In genomic region chr11:68691321-68692009, GRCm38 (mm10) we compare ENCODE assay signal across 8 mouse cellular contexts. TPM values are rescaled to one million over a fixed set of nuclear protein-coding genes. Genes with fewer than 3 reads are reported as not detected.
DNase-seq lines count a peak whose midpoint lies in the region; ATAC-seq lines count a peak whose summit lies in the region.

Gene Myh10, plus strand, starts transcription at chr11:68691559.

- under 1% methylated on average over 51 of the region's 51 CpGs for WGBS in heart, embryonic 12.5 days
- WGBS in kidney, embryonic 16.5 days, result 0% methylated on average over 51 of the region's 51 CpGs

- peak; percentile 99 for ATAC-seq in CD4-positive, CD25-positive, alpha-beta regulatory T cell, adult 4 months
- peak; percentile 98 for ATAC-seq in heart, embryonic 12.5 days (ENCODE audit: insufficient number of reproducible peaks, low FRiP score)
- peak; percentile 99 for ATAC-seq in kidney, embryonic 16.5 days (ENCODE audit: low FRiP score, low TSS enrichment)

- no peaks in the 10 kb centered on the region for H3K9me3 ChIP-seq in heart, embryonic 12.5 days (replicated peaks)
- no peaks in the 10 kb centered on the region for H3K9me3 ChIP-seq in kidney, embryonic 16.5 days (ENCODE audit: low read length)

- DNase-seq in c-Kit-negative CD71-positive TER-119-positive erythroid progenitor cells, embryonic 14.5 days (ENCODE audit: low read depth, low spot score), result peak; percentile 98
- peak; percentile 63 for DNase-seq in fat pad, adult 2 months (ENCODE audit: extremely low read depth, low read depth, low spot score)
- peak; percentile 97 for DNase-seq in liver
- DNase-seq in monocyte, adult 2 months (ENCODE audit: low read depth in 1 of 2, low spot score in 2 of 2), result peak; percentile 50 to 75
- peak; percentile 93 to 94 for DNase-seq in spleen, postnatal 14 days (ENCODE audit: low spot score in 2 of 2)

- H3K4me1 ChIP-seq in heart, embryonic 12.5 days (replicated peaks), result peaks cover 23% of the 10 kb centered on the region
- peaks cover 22% of the 10 kb centered on the region; the same call in 1 of the 2 replicates for H3K4me1 ChIP-seq in kidney, embryonic 16.5 days (ENCODE audit: insufficient read depth, low read length)

- H3K9ac ChIP-seq in heart, embryonic 12.5 days, result peak within 1 kb of the TSS; percentile 97
- H3K9ac ChIP-seq in kidney, embryonic 16.5 days (replicated peaks; ENCODE audit: low read length), result peak within 1 kb of the TSS; percentile 97

- no peaks in the 10 kb centered on the region for H3K27me3 ChIP-seq in heart, embryonic 12.5 days (replicated peaks)
- no peaks in the 10 kb centered on the region for H3K27me3 ChIP-seq in kidney, embryonic 16.5 days (ENCODE audit: insufficient read depth, low read length)

- peak within 1 kb of the TSS; percentile 95 for H3K4me3 ChIP-seq in heart, embryonic 12.5 days
- peak within 1 kb of the TSS; percentile 93 for H3K4me3 ChIP-seq in kidney, embryonic 16.5 days (ENCODE audit: low read length)

- H3K4me2 ChIP-seq in heart, embryonic 12.5 days, result peak within 1 kb of the TSS; percentile 76
- peak within 1 kb of the TSS; percentile 76 for H3K4me2 ChIP-seq in kidney, embryonic 16.5 days (replicated peaks; ENCODE audit: low read depth, low read length)

- H3K27ac ChIP-seq in heart, embryonic 12.5 days (ENCODE audit: poor library complexity, severe bottlenecking), result peak within 1 kb of the TSS; percentile 99
- peak within 1 kb of the TSS; percentile 99 for H3K27ac ChIP-seq in kidney, embryonic 16.5 days (ENCODE audit: low read length)

- H3K36me3 ChIP-seq in heart, embryonic 12.5 days, result no peaks in the 10 kb centered on the region
- H3K36me3 ChIP-seq in kidney, embryonic 16.5 days (ENCODE audit: insufficient read depth, low read length), result no peaks in the 10 kb centered on the region

RNA-seq across cellular contexts. Expression of gene Myh10, which starts in this region (rescaled TPM):
- 1 to 10 TPM; 1.5 to 5.2 TPM for polyA plus RNA-seq in CD4-positive, CD25-positive, alpha-beta regulatory T cell, adult 4 months (2017; shearing (Covaris generic))
- 219 and 235 TPM in 2 replicates for polyA plus RNA-seq in heart, embryonic 12.5 days (2016; fragmentation: Nextera tagmentation; extraction: Ambion mirVana)
- polyA plus RNA-seq in kidney, embryonic 16.5 days (2015; fragmentation: Nextera tagmentation; extraction: Ambion mirVana), result 147 and 155 TPM in 2 replicates

Comparison
In these comparisons a context has a peak if more than half of its experiments do, and no peak if none do; other contexts are left out.
1. Peak in every context shown above with its lines: DNase-seq, ATAC-seq, H3K4me3 ChIP-seq and H3K27ac ChIP-seq.
2. RNA of gene Myh10 (polyA plus RNA-seq): 219 to 235 TPM in heart, embryonic 12.5 days and 147 to 155 TPM in kidney, embryonic 16.5 days; 1.5 to 5.2 TPM in CD4-positive, CD25-positive, alpha-beta regulatory T cell, adult 4 months; every median in the first group is over 10 times any median in the second.